Mouse (Mus musculus) forebrain, embryonic 16.5 days (tissue): ENCODE measurements around the gene Necap2. TPM values are rescaled to one million over a fixed set of nuclear protein-coding genes. Genes with fewer than 3 reads are reported as not detected.

Experiments used
- ATAC-seq: fragments of 200-750 bp; cut with Nextera tagmentation; 2 replicates; pipeline ENCODE4 v1.8.0; 2017; ENCODE audit warnings: mild to moderate bottlenecking, moderate library complexity
- H3K27ac ChIP-seq: fragments of 300-500 bp; sonication (generic); 2 replicates; pipeline ENCODE4 v1.5.1; 2014; ENCODE audit warnings: low read length, control low read depth
- H3K27me3 ChIP-seq: fragments of 300-500 bp; sonication (generic); replicated peaks from 2 replicates; pipeline ENCODE4 v1.6.1; 2014; ENCODE audit warnings: low read length; ENCODE audit not compliant: control insufficient read depth, insufficient read depth
- H3K36me3 ChIP-seq: fragments of 300-500 bp; sonication (generic); 2 replicates; pipeline ENCODE4 v1.6.1; 2014; ENCODE audit not compliant: control insufficient read depth, insufficient read depth
- H3K4me1 ChIP-seq: fragments of 300-500 bp; sonication (generic); replicated peaks from 2 replicates; pipeline ENCODE4 v1.6.1; 2014; ENCODE audit warnings: low read length; ENCODE audit not compliant: control insufficient read depth, insufficient read depth
- H3K4me2 ChIP-seq: fragments of 300-500 bp; sonication (generic); 2 replicates; pipeline ENCODE4 v1.6.1; 2014; ENCODE audit warnings: mild to moderate bottlenecking, low read length, control low read depth
- H3K4me3 ChIP-seq: fragments of 300-500 bp; sonication (generic); replicated peaks from 2 replicates; pipeline ENCODE4 v1.5.1; 2014; ENCODE audit warnings: mild to moderate bottlenecking, low read length, control low read depth
- H3K9ac ChIP-seq: fragments of 300-500 bp; sonication (generic); replicated peaks from 2 replicates; pipeline ENCODE4 v1.6.1; 2014; ENCODE audit warnings: low read depth, low read length, control low read depth
- H3K9me3 ChIP-seq: fragments of 300-500 bp; sonication (generic); 2 replicates; pipeline ENCODE4 v1.6.1; 2016; ENCODE audit warnings: low read length; ENCODE audit not compliant: control insufficient read depth
- WGBS: fragments of 180-500 bp; shearing (Covaris S2); extraction: QIAGEN DNeasy Blood & Tissue Kit; methylation state at CpG from one replicate; pipeline ENCODE4 v1.1.7; 2014; 5-methylcytosine and 5-hydroxymethylcytosine counted together
- polyA plus RNA-seq: library from polyadenylated mRNA; unstranded; fragments of >200 nt; fragmentation: Nextera tagmentation; extraction: Ambion mirVana; gene quantifications from 2 replicates; pipeline ENCODE4 v1.2.1, GENCODE M21; 2015

The Necap2 gene
- polyA plus RNA-seq, 1 experiment from 2014 or later, result 56.6 TPM

GRCm38 (mm10) chr4:141024052-141024451, 54.1 kb downstream of the Necap2 start:
- no peak for ATAC-seq
- Histone ChIP-seq H3K4me3 (no peak overlapping the region), H3K36me3 (no peaks in the 10 kb centered on the region), H3K4me1 (peaks cover 32% of the 10 kb centered on the region), H3K9me3 (no peaks in the 10 kb centered on the region), H3K27me3 (no peaks in the 10 kb centered on the region), H3K27ac (no peak overlapping the region), H3K4me2 (no peak overlapping the region), H3K9ac (no peak overlapping the region)
- 71% methylated on average over 9 of the region's 9 CpGs for WGBS

- no peak overlapping the region for H3K4me3 ChIP-seq
- peaks cover 33% of the 10 kb centered on the region for H3K4me1 ChIP-seq
- peak; percentile 39 for ATAC-seq
- no peaks in the 10 kb centered on the region for H3K27me3 ChIP-seq
- no peak overlapping the region for H3K4me2 ChIP-seq
- 26% methylated on average over 11 of the region's 11 CpGs for WGBS
- no peaks in the 10 kb centered on the region for H3K36me3 ChIP-seq
- peak overlapping the region; percentile 33 for H3K9ac ChIP-seq
- H3K27ac ChIP-seq, result peak overlapping the region; percentile 77
- H3K9me3 ChIP-seq, result no peaks in the 10 kb centered on the region
These were observed 56.6 kb downstream of the Necap2 start for GRCm38 (mm10) chr4:141021614-141021929.

GRCm38 (mm10) chr4:141020811-141021613, 57.1 kb downstream of the Necap2 start:
- Histone ChIP-seq H3K4me1 (peaks cover 33% of the 10 kb centered on the region), H3K27ac (peak overlapping the region; percentile 77), H3K36me3 (peaks cover under 1% of the 10 kb centered on the region; the same call in 1 of the 2 replicates), H3K9me3 (no peaks in the 10 kb centered on the region), H3K4me2 (0 out of 2 replicates have a peak overlapping the region, but pooled peaks have one; percentile 8), H3K9ac (peak overlapping the region; percentile 43), H3K27me3 (no peaks in the 10 kb centered on the region), H3K4me3 (no peak overlapping the region)
- peak; percentile 72 for ATAC-seq
- 8% methylated on average over 14 of the region's 14 CpGs for WGBS

- H3K4me3 ChIP-seq, result no peak overlapping the region
- 73% methylated on average over 17 of the region's 17 CpGs for WGBS
- H3K36me3 ChIP-seq, result peaks cover 4% of the 10 kb centered on the region; the same call in 1 of the 2 replicates
- H3K9me3 ChIP-seq, result no peaks in the 10 kb centered on the region
- H3K27ac ChIP-seq, result peak overlapping the region; percentile 77
- H3K4me2 ChIP-seq, result no peak overlapping the region
- peaks cover 33% of the 10 kb centered on the region for H3K4me1 ChIP-seq
- H3K9ac ChIP-seq, result peak overlapping the region; percentile 43; the same call in 1 of the 2 replicates
- no peak for ATAC-seq
- no peaks in the 10 kb centered on the region for H3K27me3 ChIP-seq
These were observed 57.9 kb downstream of the Necap2 start for GRCm38 (mm10) chr4:141020220-141020619.

GRCm38 (mm10) chr4:141017657-141018436, 60.3 kb downstream of the Necap2 start:
- no peak overlapping the region for H3K9ac ChIP-seq
- 76% methylated on average over 29 of the region's 29 CpGs for WGBS

More at GRCm38 (mm10) chr4:141017657-141018436, 60.3 kb downstream of the Necap2 start:
- no peak overlapping the region for H3K4me3 ChIP-seq
- no peak overlapping the region for H3K27ac ChIP-seq
- peaks cover 14% of the 10 kb centered on the region for H3K36me3 ChIP-seq
- H3K9me3 ChIP-seq, result no peaks in the 10 kb centered on the region
- peaks cover 39% of the 10 kb centered on the region for H3K4me1 ChIP-seq
- ATAC-seq, result no peak
- H3K4me2 ChIP-seq, result no peak overlapping the region
- H3K27me3 ChIP-seq, result no peaks in the 10 kb centered on the region

Other genes with a start within 250 kb of the Necap2 start
- not detected in 2 replicates for gene Padi1, start 232.6 kb downstream of the Necap2 start, polyA plus RNA-seq
- gene Padi2, start 172.0 kb downstream of the Necap2 start, polyA plus RNA-seq, result 0.88 and 1.0 TPM in 2 replicates
- gene Sdhb, start 117.2 kb downstream of the Necap2 start, polyA plus RNA-seq, result 420 and 438 TPM in 2 replicates
- 126 and 142 TPM in 2 replicates for gene Atp13a2, start 91.5 kb downstream of the Necap2 start, polyA plus RNA-seq
- gene Mfap2, start 67.9 kb downstream of the Necap2 start, polyA plus RNA-seq, result 190 and 202 TPM in 2 replicates
- 6.2 and 6.7 TPM in 2 replicates for gene Crocc, start 17.8 kb downstream of the Necap2 start, polyA plus RNA-seq
- 0.09 and 0.46 TPM in 2 replicates for gene Spata21, start 10.0 kb upstream of the Necap2 start, polyA plus RNA-seq
- 27.6 and 31.2 TPM in 2 replicates for gene Szrd1, start 61.4 kb upstream of the Necap2 start, polyA plus RNA-seq
- gene Fbxo42, start 69.6 kb upstream of the Necap2 start, polyA plus RNA-seq, result 25.4 and 27.1 TPM in 2 replicates
- gene Rsg1, start 135.6 kb upstream of the Necap2 start, polyA plus RNA-seq, result 8.3 and 11.0 TPM in 2 replicates
- 0.71 and 1.1 TPM in 2 replicates for gene Arhgef19, start 161.1 kb upstream of the Necap2 start, polyA plus RNA-seq
- gene Epha2, start 222.9 kb upstream of the Necap2 start, polyA plus RNA-seq, result 0.92 and 1.5 TPM in 2 replicates